Mouse (Mus musculus): ENCODE data around the gene Wipf2. TPM values are rescaled to one million over a fixed set of nuclear protein-coding genes. Genes with fewer than 3 reads are reported as not detected.

The Wipf2 gene
- polyA plus RNA-seq, 1 experiment from 2014 or later, result 5.2 TPM

GRCm38 (mm10) chr11:98935123-98935522, 71.7 kb downstream of the Wipf2 start:
- Histone ChIP-seq H3K4me1 (replicated peaks) (peaks cover 74% of the 10 kb centered on the region), H3K27me3 (peaks cover 30% of the 10 kb centered on the region)

GRCm38 (mm10) chr11:98936170-98936569, 72.7 kb downstream of the Wipf2 start:
- H3K4me2 ChIP-seq (replicated peaks), result peak overlapping the region; percentile 92
- H3K27ac ChIP-seq, result no peak overlapping the region
- ATAC-seq, result no peak
- no peaks in the 10 kb centered on the region for H3K36me3 ChIP-seq
- peaks cover 30% of the 10 kb centered on the region for H3K27me3 ChIP-seq
- peaks cover 74% of the 10 kb centered on the region for H3K4me1 ChIP-seq (replicated peaks)
- H3K4me3 ChIP-seq (replicated peaks), result peak overlapping the region; percentile 57
- 1% methylated on average over 29 of the region's 29 CpGs for WGBS
- H3K9me3 ChIP-seq, result no peaks in the 10 kb centered on the region
- H3K9ac ChIP-seq (replicated peaks), result peak overlapping the region; percentile 70; the same call in 1 of the 2 replicates

More at GRCm38 (mm10) chr11:98935123-98935522, 71.7 kb downstream of the Wipf2 start:
- no peaks in the 10 kb centered on the region for H3K9me3 ChIP-seq
- H3K27ac ChIP-seq, result no peak overlapping the region
- H3K4me2 ChIP-seq (replicated peaks), result no peak overlapping the region
- no peak for ATAC-seq
- H3K4me3 ChIP-seq (replicated peaks), result no peak overlapping the region
- H3K9ac ChIP-seq (replicated peaks), result no peak overlapping the region
- no peaks in the 10 kb centered on the region for H3K36me3 ChIP-seq
- 85% methylated on average over 3 of the region's 3 CpGs for WGBS

- 3% methylated on average over 23 of the region's 23 CpGs for WGBS
- H3K27ac ChIP-seq, result no peak overlapping the region
- ATAC-seq, result peak; percentile 48
Observed at GRCm38 (mm10) chr11:98936606-98937409, 73.4 kb downstream of the Wipf2 start.

GRCm38 (mm10) chr11:98937410-98937913, 74.0 kb downstream of the Wipf2 start:
- Histone ChIP-seq H3K4me2 (replicated peaks) (peak overlapping the region; percentile 92), H3K36me3 (no peaks in the 10 kb centered on the region), H3K4me1 (replicated peaks) (peaks cover 72% of the 10 kb centered on the region), H3K9me3 (no peaks in the 10 kb centered on the region), H3K4me3 (replicated peaks) (peak overlapping the region; percentile 57), H3K27me3 (peaks cover 30% of the 10 kb centered on the region), H3K9ac (replicated peaks) (peak overlapping the region; percentile 70), H3K27ac (no peak overlapping the region)
- under 1% methylated on average over 36 of the region's 38 CpGs for WGBS
- ATAC-seq, result peak; percentile 90

More at GRCm38 (mm10) chr11:98936606-98937409, 73.4 kb downstream of the Wipf2 start:
- H3K4me3 ChIP-seq (replicated peaks), result peak overlapping the region; percentile 57
- H3K27me3 ChIP-seq, result peaks cover 30% of the 10 kb centered on the region
- no peaks in the 10 kb centered on the region for H3K9me3 ChIP-seq
- no peaks in the 10 kb centered on the region for H3K36me3 ChIP-seq
- peaks cover 74% of the 10 kb centered on the region for H3K4me1 ChIP-seq (replicated peaks)
- peak overlapping the region; percentile 70 for H3K9ac ChIP-seq (replicated peaks)
- H3K4me2 ChIP-seq (replicated peaks), result peak overlapping the region; percentile 92

- peak overlapping the region; percentile 92 for H3K4me2 ChIP-seq (replicated peaks)
- 0% methylated on average over 39 of the region's 39 CpGs for WGBS
- peak overlapping the region; percentile 70 for H3K9ac ChIP-seq (replicated peaks)
- no peak overlapping the region for H3K27ac ChIP-seq
- H3K27me3 ChIP-seq, result peaks cover 30% of the 10 kb centered on the region
- peak overlapping the region; percentile 57 for H3K4me3 ChIP-seq (replicated peaks)
- peaks cover 72% of the 10 kb centered on the region for H3K4me1 ChIP-seq (replicated peaks)
- no peak for ATAC-seq
- H3K36me3 ChIP-seq, result no peaks in the 10 kb centered on the region
- H3K9me3 ChIP-seq, result no peaks in the 10 kb centered on the region
Observed at GRCm38 (mm10) chr11:98937914-98938694, 74.7 kb downstream of the Wipf2 start.

- ATAC-seq, result no peak
Observed at GRCm38 (mm10) chr11:98938701-98939083, 75.3 kb downstream of the Wipf2 start.

GRCm38 (mm10) chr11:98939084-98939952, 75.9 kb downstream of the Wipf2 start:
- Histone ChIP-seq H3K9me3 (no peaks in the 10 kb centered on the region), H3K9ac (replicated peaks) (0 out of 2 replicates have a peak overlapping the region, but pooled peaks have one; percentile 10), H3K27me3 (peaks cover 30% of the 10 kb centered on the region), H3K4me2 (replicated peaks) (peak overlapping the region; percentile 92), H3K27ac (no peak overlapping the region), H3K36me3 (no peaks in the 10 kb centered on the region), H3K4me3 (replicated peaks) (no peak overlapping the region), H3K4me1 (replicated peaks) (peaks cover 81% of the 10 kb centered on the region)
- 60% methylated on average over 15 of the region's 15 CpGs for WGBS
- ATAC-seq, result no peak

More at GRCm38 (mm10) chr11:98938701-98939083, 75.3 kb downstream of the Wipf2 start:
- WGBS, result 47% methylated on average over 7 of the region's 7 CpGs
- H3K4me2 ChIP-seq (replicated peaks), result peak overlapping the region; percentile 92
- H3K27ac ChIP-seq, result no peak overlapping the region
- peak overlapping the region; percentile 57 for H3K4me3 ChIP-seq (replicated peaks)
- H3K36me3 ChIP-seq, result no peaks in the 10 kb centered on the region
- peaks cover 75% of the 10 kb centered on the region for H3K4me1 ChIP-seq (replicated peaks)
- H3K9me3 ChIP-seq, result no peaks in the 10 kb centered on the region
- 0 out of 2 replicates have a peak overlapping the region, but pooled peaks have one; percentile 14 for H3K9ac ChIP-seq (replicated peaks)
- H3K27me3 ChIP-seq, result peaks cover 30% of the 10 kb centered on the region

- no peak overlapping the region for H3K9ac ChIP-seq (replicated peaks)
- no peaks in the 10 kb centered on the region for H3K9me3 ChIP-seq
- peaks cover 89% of the 10 kb centered on the region for H3K4me1 ChIP-seq (replicated peaks)
- no peak overlapping the region for H3K27ac ChIP-seq
- no peak overlapping the region for H3K4me3 ChIP-seq (replicated peaks)
- peaks cover 27% of the 10 kb centered on the region for H3K27me3 ChIP-seq
- H3K36me3 ChIP-seq, result no peaks in the 10 kb centered on the region
- 60% methylated on average over 11 of the region's 11 CpGs for WGBS
- peak overlapping the region; percentile 92 for H3K4me2 ChIP-seq (replicated peaks)
- ATAC-seq, result no peak
Observed at GRCm38 (mm10) chr11:98939953-98940641, 76.7 kb downstream of the Wipf2 start.

- peaks cover 95% of the 10 kb centered on the region for H3K4me1 ChIP-seq (replicated peaks)
- H3K27ac ChIP-seq, result peak overlapping the region; percentile 47; the same call in 1 of the 2 replicates
- H3K9ac ChIP-seq (replicated peaks), result peak overlapping the region; percentile 71
- H3K4me3 ChIP-seq (replicated peaks), result peak overlapping the region; percentile 56
- no peak for ATAC-seq
- peaks cover 22% of the 10 kb centered on the region for H3K27me3 ChIP-seq
- H3K4me2 ChIP-seq (replicated peaks), result peak overlapping the region; percentile 92
- no peaks in the 10 kb centered on the region for H3K9me3 ChIP-seq
- H3K36me3 ChIP-seq, result no peaks in the 10 kb centered on the region
- WGBS, result 32% methylated on average over 3 of the region's 3 CpGs
Observed at GRCm38 (mm10) chr11:98940776-98941175, 77.3 kb downstream of the Wipf2 start.

- Histone ChIP-seq H3K9me3 (no peaks in the 10 kb centered on the region), H3K36me3 (no peaks in the 10 kb centered on the region), H3K4me3 (replicated peaks) (peak overlapping the region; percentile 56), H3K27ac (peak overlapping the region; percentile 88), H3K27me3 (peaks cover 16% of the 10 kb centered on the region), H3K9ac (replicated peaks) (peak overlapping the region; percentile 71), H3K4me1 (replicated peaks) (peaks cover 92% of the 10 kb centered on the region), H3K4me2 (replicated peaks) (peak overlapping the region; percentile 92)
- 4% methylated on average over 12 of the region's 12 CpGs for WGBS
- no peak; the same call in 1 of the 2 replicates for ATAC-seq
Observed at GRCm38 (mm10) chr11:98941341-98941825, 77.9 kb downstream of the Wipf2 start.
